Mouse (Mus musculus) lung, embryonic 16.5 days (tissue): Measurements from ENCODE around the gene Gm8068. TPM values are rescaled to one million over a fixed set of nuclear protein-coding genes. Genes with fewer than 3 reads are reported as not detected.
"Not testable (repeated sequence)": the region's sequence is repeated elsewhere in the genome, so short reads cannot be mapped to it uniquely, and the experiment has no call there.

Experiments
- ATAC-seq: fragments of 200-750 bp; cut with Nextera tagmentation; 2 replicates; pipeline ENCODE4 v1.8.0; 2017; ENCODE audit warnings: low read depth, mild to moderate bottlenecking, moderate library complexity
- H3K27ac ChIP-seq: fragments of 300-500 bp; sonication (generic); 2 replicates; pipeline ENCODE4 v1.5.1; 2014; ENCODE audit warnings: mild to moderate bottlenecking, control low read depth, low read length
- H3K27me3 ChIP-seq: fragments of 300-500 bp; sonication (generic); 2 replicates; pipeline ENCODE4 v1.6.1; 2014; ENCODE audit warnings: low read depth, low read length, mixed read lengths; ENCODE audit not compliant: control insufficient read depth, insufficient read depth
- H3K36me3 ChIP-seq: fragments of 300-500 bp; sonication (generic); 2 replicates; pipeline ENCODE4 v1.6.1; 2014; ENCODE audit warnings: low read length; ENCODE audit not compliant: control insufficient read depth, insufficient read depth
- H3K4me1 ChIP-seq: fragments of 300-500 bp; sonication (generic); replicated peaks from 2 replicates; pipeline ENCODE4 v1.6.1; 2014; ENCODE audit warnings: low read length, mixed read lengths; ENCODE audit not compliant: control insufficient read depth, insufficient read depth
- H3K4me2 ChIP-seq: fragments of 300-500 bp; sonication (generic); 2 replicates; pipeline ENCODE4 v1.6.1; 2014; ENCODE audit warnings: low read depth, low read length, control low read depth
- H3K4me3 ChIP-seq: fragments of 300-500 bp; sonication (generic); 2 replicates; pipeline ENCODE4 v1.5.1; 2014; ENCODE audit warnings: mild to moderate bottlenecking, low read length, control low read depth
- H3K9ac ChIP-seq: fragments of 300-500 bp; sonication (generic); 2 replicates; pipeline ENCODE4 v1.6.1; 2014; ENCODE audit warnings: low read length, control low read depth
- H3K9me3 ChIP-seq: fragments of 300-500 bp; sonication (generic); 2 replicates; pipeline ENCODE4 v1.6.1; 2016; ENCODE audit warnings: low read length; ENCODE audit not compliant: control insufficient read depth
- WGBS: fragments of 180-500 bp; shearing (Covaris S2); extraction: QIAGEN DNeasy Blood & Tissue Kit; methylation state at CpG from one replicate; pipeline ENCODE4 v1.1.7; 2014; 5-methylcytosine and 5-hydroxymethylcytosine counted together
- polyA plus RNA-seq: library from polyadenylated mRNA; unstranded; fragments of >200 nt; fragmentation: Nextera tagmentation; extraction: Ambion mirVana; gene quantifications from 2 replicates; pipeline ENCODE4 v1.2.1, GENCODE M21; 2015

Gene Gm8068
- polyA plus RNA-seq = not detected in 2 replicates

DNA sequence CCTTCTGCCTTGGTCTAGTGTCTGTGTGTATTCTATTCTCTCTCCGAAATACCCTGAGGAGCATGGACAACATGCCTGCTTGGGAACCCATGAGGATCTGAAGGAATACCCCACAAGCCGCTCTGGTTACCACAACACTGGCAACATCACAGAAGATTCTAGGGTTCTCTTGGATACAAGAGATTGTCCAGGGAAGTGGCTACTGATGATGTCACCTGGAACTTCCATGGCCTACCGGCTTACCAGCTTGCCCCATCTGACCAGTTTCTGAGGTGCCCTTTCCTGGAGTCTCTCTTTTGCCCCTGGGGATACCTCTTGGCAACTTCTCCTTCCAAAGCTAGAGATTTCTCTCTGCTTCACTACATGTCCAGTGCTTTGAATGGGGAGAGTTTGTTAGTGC, at the start of gene Gm8068:
Gene Gm8068, minus strand, starts transcription at position 101 of the 400 bp plus-strand sequence.
- not testable (repeated sequence) for ATAC-seq, H3K4me1 ChIP-seq, H3K4me3 ChIP-seq, H3K9ac ChIP-seq, H3K4me2 ChIP-seq, H3K27me3 ChIP-seq, H3K9me3 ChIP-seq, H3K36me3 ChIP-seq, H3K27ac ChIP-seq
- WGBS = no CpG with 5 or more reads among the region's 3 CpGs

DNA sequence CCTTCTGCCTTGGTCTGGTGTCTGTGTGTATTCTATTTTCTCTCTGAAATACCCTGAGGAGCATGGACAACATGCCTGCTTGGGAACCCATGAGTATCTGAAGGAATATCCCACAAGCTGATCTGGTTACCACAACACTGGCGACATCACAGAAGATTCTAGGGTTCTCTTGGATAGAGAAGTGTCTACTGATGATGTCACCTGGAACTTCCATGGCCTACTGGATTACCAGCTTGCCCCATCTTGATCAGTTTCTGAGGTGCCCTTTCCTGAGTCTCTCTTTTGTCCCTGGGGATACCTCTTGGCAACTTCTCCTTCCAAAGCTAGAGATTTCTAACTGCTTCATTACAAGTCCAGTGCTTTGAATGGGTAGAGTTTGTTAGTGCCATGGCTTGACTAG, 48.8 kb upstream of the Gm8068 start, which contains the start of gene Gm7929:
Gene Gm7929, minus strand, starts transcription at position 101 of the 400 bp plus-strand sequence.
- 100% methylated on average over 1 of the region's 1 CpGs for WGBS
- not testable (repeated sequence) for H3K27ac ChIP-seq, H3K9me3 ChIP-seq, H3K4me2 ChIP-seq, H3K36me3 ChIP-seq, H3K4me1 ChIP-seq, H3K27me3 ChIP-seq, H3K9ac ChIP-seq, ATAC-seq, H3K4me3 ChIP-seq

- H3K4me2 ChIP-seq, H3K4me1 ChIP-seq, H3K9ac ChIP-seq, H3K4me3 ChIP-seq, ATAC-seq, H3K9me3 ChIP-seq, H3K27me3 ChIP-seq, H3K36me3 ChIP-seq, H3K27ac ChIP-seq: not testable (repeated sequence)
- WGBS = 67% methylated on average over 17 of the region's 17 CpGs
These were observed 21.8 kb upstream of the Gm8068 start for GRCm38 (mm10) chr14:41723437-41723836.

DNA sequence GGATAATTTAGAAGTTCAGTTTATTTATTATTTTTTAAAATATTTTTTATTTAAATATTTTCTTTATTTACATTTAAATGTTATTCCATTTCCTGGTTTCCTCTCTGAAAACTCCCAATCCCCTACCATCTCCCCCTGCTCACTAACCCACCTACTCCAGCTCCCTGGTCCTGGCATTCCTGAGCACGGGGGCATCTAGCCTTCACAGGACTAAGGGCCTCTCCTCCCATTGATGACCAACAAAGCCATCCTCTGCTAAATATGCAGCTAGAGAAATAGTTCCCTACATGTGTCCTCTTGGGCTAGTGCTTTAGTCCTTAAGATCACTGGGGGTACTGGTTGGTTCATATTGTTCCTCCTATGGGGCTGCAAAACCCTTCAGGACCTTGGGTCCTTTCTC, 15.5 kb upstream of the Gm8068 start:
- H3K27me3 ChIP-seq, H3K4me1 ChIP-seq, ATAC-seq: not testable (repeated sequence)

DNA sequence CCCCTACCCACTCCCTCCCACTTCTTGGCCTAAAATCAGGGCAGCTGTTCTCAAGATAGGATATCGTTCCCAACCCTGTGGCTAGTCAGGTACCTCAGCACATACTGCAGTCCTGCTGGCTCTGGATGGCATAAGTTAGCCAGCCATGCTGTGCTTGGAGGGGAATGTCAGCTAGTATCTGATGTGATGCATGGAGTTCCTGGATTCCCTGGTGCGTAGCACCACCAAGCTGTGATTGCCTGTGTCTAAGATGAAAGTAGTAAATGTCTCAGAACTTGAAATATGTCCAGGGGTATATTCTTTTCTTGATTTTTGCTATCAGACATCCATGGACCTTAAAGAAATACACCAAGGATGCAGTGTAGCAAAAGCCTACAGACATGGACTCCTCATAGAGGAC, 53.5 kb downstream of the Gm8068 start:
- not testable (repeated sequence) for ATAC-seq
- WGBS = 69% methylated on average over 2 of the region's 2 CpGs

More for the DNA sequence above, 15.5 kb upstream of the Gm8068 start:
- not testable (repeated sequence) for H3K27ac ChIP-seq, H3K9ac ChIP-seq, H3K9me3 ChIP-seq, H3K36me3 ChIP-seq, H3K4me3 ChIP-seq, H3K4me2 ChIP-seq
- WGBS = 72% methylated on average over 1 of the region's 1 CpGs

More for the DNA sequence above, 53.5 kb downstream of the Gm8068 start:
- not testable (repeated sequence) for H3K4me3 ChIP-seq, H3K9me3 ChIP-seq, H3K4me1 ChIP-seq, H3K36me3 ChIP-seq, H3K27me3 ChIP-seq, H3K9ac ChIP-seq, H3K27ac ChIP-seq, H3K4me2 ChIP-seq

Other genes with a start within 250 kb of the Gm8068 start
- not detected in 2 replicates for gene Gm7954, start 248.4 kb downstream of the Gm8068 start, polyA plus RNA-seq
- not detected in 2 replicates for gene Gm3486, start 212.4 kb downstream of the Gm8068 start, polyA plus RNA-seq
- not detected in 2 replicates for gene Gm7970, start 146.3 kb downstream of the Gm8068 start, polyA plus RNA-seq
- not detected in 2 replicates for gene 1700049E17Rik2, start 128.7 kb downstream of the Gm8068 start, polyA plus RNA-seq
- not detected in 2 replicates for gene Gm3072, start 77.3 kb downstream of the Gm8068 start, polyA plus RNA-seq
- not detected in 2 replicates for gene Gm3676, start 55.4 kb downstream of the Gm8068 start, polyA plus RNA-seq
- not detected in 2 replicates for gene Gm7929, start 48.7 kb upstream of the Gm8068 start, polyA plus RNA-seq
- gene Gm47189, start 70.6 kb upstream of the Gm8068 start, polyA plus RNA-seq = not detected in 2 replicates
- gene Gm7980, start 205.4 kb upstream of the Gm8068 start, polyA plus RNA-seq = not detected in 2 replicates
- gene 1700049E17Rik1, start 223.1 kb upstream of the Gm8068 start, polyA plus RNA-seq = not detected in 2 replicates
- not detected in 2 replicates for gene 1700024B05Rik, start 242.1 kb upstream of the Gm8068 start, polyA plus RNA-seq